Comparison of ENCODE assay signal across 21 mouse cellular contexts in the genomic region with DNA sequence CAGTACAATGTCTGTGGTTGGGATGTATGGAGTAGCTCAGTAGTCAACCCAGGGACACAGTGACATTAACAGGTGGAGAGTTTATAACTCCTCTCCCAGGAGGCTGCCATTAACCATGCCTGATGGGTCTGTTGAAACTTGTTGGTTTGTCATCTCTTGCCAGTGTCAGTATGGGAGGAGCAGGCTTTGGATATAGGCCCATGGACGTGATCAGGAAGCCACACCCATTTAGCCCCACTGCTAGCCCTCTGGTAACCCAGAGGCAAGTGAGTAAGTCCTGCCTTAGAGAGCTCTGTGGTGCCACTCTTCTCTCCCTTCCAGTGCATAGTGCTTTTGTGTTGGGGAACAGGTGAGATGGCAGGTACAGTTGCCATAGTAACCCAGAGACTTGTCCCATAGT.
"Had no signal": no experiment of that assay in that cellular context is flagged by ENCODE, and none has a peak within 500 bp of the region (broad histone marks: within the 10 kb centered on the region; RNA-seq: fewer than 3 reads in every experiment).

No protein-coding gene starts in this region.

- H3K9ac ChIP-seq: kidney, embryonic 15.5 days; limb, embryonic 12.5 days; limb, embryonic 15.5 days; liver, embryonic 14.5 days; liver, postnatal 0 days; lung, embryonic 14.5 days; midbrain, embryonic 12.5 days; midbrain, embryonic 15.5 days; neural tube, embryonic 12.5 days; neural tube, embryonic 15.5 days; stomach, embryonic 15.5 days had no signal

- H3K27me3 ChIP-seq: kidney, embryonic 15.5 days; limb, embryonic 12.5 days; limb, embryonic 15.5 days; midbrain, embryonic 12.5 days; midbrain, embryonic 15.5 days; neural tube, embryonic 12.5 days; neural tube, embryonic 15.5 days; stomach, embryonic 15.5 days had no signal

- ATAC-seq: liver, postnatal 0 days; lung, postnatal 0 days; midbrain, embryonic 15.5 days had no signal

- DNase-seq: kidney, postnatal 10 days; kidney, postnatal 36 days; left cerebral cortex, postnatal 4 days; liver, postnatal 0 days; lung, embryonic 14.5 days; retina, postnatal 1 day; right cerebral cortex, postnatal 25 days; spleen, adult 18-20 months; thymus, postnatal 25 days had no signal

- H3K4me2 ChIP-seq: kidney, embryonic 15.5 days; limb, embryonic 12.5 days; limb, embryonic 15.5 days; liver, embryonic 11.5 days; lung, embryonic 14.5 days; midbrain, embryonic 12.5 days; midbrain, embryonic 15.5 days; neural tube, embryonic 12.5 days; neural tube, embryonic 15.5 days; stomach, embryonic 15.5 days had no signal

- H3K4me3 ChIP-seq: kidney, embryonic 15.5 days; limb, embryonic 12.5 days; limb, embryonic 15.5 days; midbrain, embryonic 12.5 days; midbrain, embryonic 15.5 days; neural tube, embryonic 12.5 days; neural tube, embryonic 15.5 days; stomach, embryonic 15.5 days had no signal

- H3K27ac ChIP-seq: kidney, embryonic 15.5 days; limb, embryonic 12.5 days; limb, embryonic 15.5 days; liver, embryonic 14.5 days; macrophage; midbrain, embryonic 12.5 days; midbrain, embryonic 15.5 days; neural tube, embryonic 12.5 days; neural tube, embryonic 15.5 days; stomach, embryonic 15.5 days had no signal

- H3K9me3 ChIP-seq: kidney, embryonic 15.5 days; limb, embryonic 12.5 days; limb, embryonic 15.5 days; midbrain, embryonic 12.5 days; midbrain, embryonic 15.5 days; neural tube, embryonic 12.5 days; neural tube, embryonic 15.5 days; stomach, embryonic 15.5 days had no signal
